Mouse (Mus musculus) ES-Bruce4 (cell line): ENCODE data around the gene Aars2.

Experiments used
- CTCF ChIP-seq: IDR thresholded peaks from one replicate; pipeline ENCODE4 v1.8.1; 2011; ENCODE audit warnings: low read depth, low read length
- POLR2A ChIP-seq: IDR thresholded peaks from one replicate; pipeline ENCODE4 v1.8.1; 2011; ENCODE audit warnings: low read length; ENCODE audit not compliant: insufficient read depth

- TF ChIP-seq CTCF (no peak), POLR2A (no peak)
Observed at GRCm38 (mm10) chr17:45556107-45556489, 49.5 kb downstream of the Aars2 start.
